Mouse (Mus musculus): ENCODE data around the gene Itgal. TPM values are rescaled to one million over a fixed set of nuclear protein-coding genes. Genes with fewer than 3 reads are reported as not detected.

Itgal gene
- polyA plus RNA-seq, 1 experiment from 2014 or later: 0.52 TPM

- Histone ChIP-seq H3K27me3 (no peaks in the 10 kb centered on the region), H3K36me3 (no peaks in the 10 kb centered on the region)
These were observed 14.9 kb upstream of the Itgal start for GRCm38 (mm10) chr7:127281114-127281513.

GRCm38 (mm10) chr7:127282190-127282589, 13.9 kb upstream of the Itgal start:
- Histone ChIP-seq H3K4me1 (no peaks in the 10 kb centered on the region), H3K4me2 (no peak overlapping the region), H3K27me3 (no peaks in the 10 kb centered on the region), H3K4me3 (no peak overlapping the region), H3K36me3 (no peaks in the 10 kb centered on the region), H3K9ac (no peak overlapping the region), H3K27ac (no peak overlapping the region), H3K9me3 (peaks cover 4% of the 10 kb centered on the region; the same call in 1 of the 2 replicates)
- 72% methylated on average over 2 of the region's 2 CpGs for WGBS
- ATAC-seq (ENCODE audit: insufficient number of reproducible peaks, insufficient read depth, low FRiP score, low TSS enrichment, low read depth): no peak

More at GRCm38 (mm10) chr7:127281114-127281513, 14.9 kb upstream of the Itgal start:
- ATAC-seq (ENCODE audit: insufficient number of reproducible peaks, insufficient read depth, low FRiP score, low TSS enrichment, low read depth): no peak
- Histone ChIP-seq H3K4me3 (no peak overlapping the region), H3K9me3 (no peaks in the 10 kb centered on the region), H3K9ac (no peak overlapping the region), H3K4me2 (no peak overlapping the region), H3K4me1 (no peaks in the 10 kb centered on the region), H3K27ac (no peak overlapping the region)
- WGBS: 71% methylated on average over 4 of the region's 4 CpGs

GRCm38 (mm10) chr7:127285154-127285553, 10.9 kb upstream of the Itgal start:
- Histone ChIP-seq H3K9me3 (peaks cover 13% of the 10 kb centered on the region), H3K4me1 (peaks cover 2% of the 10 kb centered on the region; the same call in 1 of the 2 replicates), H3K27ac (no peak overlapping the region), H3K36me3 (no peaks in the 10 kb centered on the region), H3K27me3 (no peaks in the 10 kb centered on the region), H3K9ac (no peak overlapping the region), H3K4me2 (no peak overlapping the region), H3K4me3 (no peak overlapping the region)
- ATAC-seq (ENCODE audit: insufficient number of reproducible peaks, insufficient read depth, low FRiP score, low TSS enrichment, low read depth): no peak
- 68% methylated on average over 10 of the region's 10 CpGs for whole genome bisulfite sequencing

- H3K36me3 ChIP-seq: no peaks in the 10 kb centered on the region
- 77% methylated on average over 1 of the region's 1 CpGs for WGBS
These were observed 8.1 kb upstream of the Itgal start for GRCm38 (mm10) chr7:127287940-127288339.

GRCm38 (mm10) chr7:127289306-127289705, 6.8 kb upstream of the Itgal start:
- Histone ChIP-seq H3K9ac (no peak overlapping the region), H3K27ac (no peak overlapping the region), H3K27me3 (no peaks in the 10 kb centered on the region), H3K9me3 (peaks cover 13% of the 10 kb centered on the region), H3K36me3 (no peaks in the 10 kb centered on the region), H3K4me3 (no peak overlapping the region), H3K4me2 (no peak overlapping the region), H3K4me1 (peaks cover 2% of the 10 kb centered on the region; the same call in 1 of the 2 replicates)
- no peak for ATAC-seq (ENCODE audit: insufficient number of reproducible peaks, insufficient read depth, low FRiP score, low TSS enrichment, low read depth)
- WGBS: 72% methylated on average over 2 of the region's 2 CpGs

More at GRCm38 (mm10) chr7:127287940-127288339, 8.1 kb upstream of the Itgal start:
- Histone ChIP-seq H3K4me3 (no peak overlapping the region), H3K9ac (no peak overlapping the region), H3K4me2 (no peak overlapping the region), H3K9me3 (peaks cover 13% of the 10 kb centered on the region), H3K27me3 (no peaks in the 10 kb centered on the region), H3K4me1 (peaks cover 2% of the 10 kb centered on the region; the same call in 1 of the 2 replicates), H3K27ac (no peak overlapping the region)
- ATAC-seq (ENCODE audit: insufficient number of reproducible peaks, insufficient read depth, low FRiP score, low TSS enrichment, low read depth): no peak

- no peak overlapping the region for H3K27ac ChIP-seq
- peaks cover 2% of the 10 kb centered on the region; the same call in 1 of the 2 replicates for H3K4me1 ChIP-seq
- no peaks in the 10 kb centered on the region for H3K27me3 ChIP-seq
- H3K9me3 ChIP-seq: peaks cover 13% of the 10 kb centered on the region
- no peaks in the 10 kb centered on the region for H3K36me3 ChIP-seq
- no peak overlapping the region for H3K4me3 ChIP-seq
- H3K4me2 ChIP-seq: no peak overlapping the region
- H3K9ac ChIP-seq: no peak overlapping the region
- no peak for ATAC-seq (ENCODE audit: insufficient number of reproducible peaks, insufficient read depth, low FRiP score, low TSS enrichment, low read depth)
- 57% methylated on average over 8 of the region's 8 CpGs for WGBS
These were observed 5.9 kb upstream of the Itgal start for GRCm38 (mm10) chr7:127290142-127290541.

- Histone ChIP-seq H3K4me1 (no peaks in the 10 kb centered on the region), H3K4me2 (no peak overlapping the region), H3K9ac (no peak overlapping the region), H3K9me3 (no peaks in the 10 kb centered on the region), H3K36me3 (no peaks in the 10 kb centered on the region), H3K27ac (no peak overlapping the region), H3K4me3 (no peak overlapping the region), H3K27me3 (no peaks in the 10 kb centered on the region)
- 84% methylated on average over 5 of the region's 5 CpGs for WGBS
- no peak for ATAC-seq (ENCODE audit: insufficient number of reproducible peaks, insufficient read depth, low FRiP score, low TSS enrichment, low read depth)
These were observed 911 bp downstream of the Itgal start for GRCm38 (mm10) chr7:127296786-127297555.

- no peaks in the 10 kb centered on the region for H3K27me3 ChIP-seq
- no peaks in the 10 kb centered on the region for H3K9me3 ChIP-seq
- no peak overlapping the region for H3K9ac ChIP-seq
- H3K4me2 ChIP-seq: no peak overlapping the region
- H3K27ac ChIP-seq: no peak overlapping the region
- H3K4me3 ChIP-seq: no peak overlapping the region
- ATAC-seq (ENCODE audit: insufficient number of reproducible peaks, insufficient read depth, low FRiP score, low TSS enrichment, low read depth): no peak
- WGBS: 93% methylated on average over 5 of the region's 5 CpGs
- H3K4me1 ChIP-seq: no peaks in the 10 kb centered on the region
- no peaks in the 10 kb centered on the region for H3K36me3 ChIP-seq
These were observed 1.6 kb downstream of the Itgal start for GRCm38 (mm10) chr7:127297586-127298193.

- H3K27ac ChIP-seq: no peak overlapping the region
- H3K27me3 ChIP-seq: no peaks in the 10 kb centered on the region
- ATAC-seq (ENCODE audit: insufficient number of reproducible peaks, insufficient read depth, low FRiP score, low TSS enrichment, low read depth): no peak
- no peak overlapping the region for H3K4me3 ChIP-seq
- WGBS: 86% methylated on average over 2 of the region's 2 CpGs
- H3K9me3 ChIP-seq: no peaks in the 10 kb centered on the region
- no peaks in the 10 kb centered on the region for H3K4me1 ChIP-seq
- no peak overlapping the region for H3K9ac ChIP-seq
- H3K4me2 ChIP-seq: no peak overlapping the region
- H3K36me3 ChIP-seq: no peaks in the 10 kb centered on the region
These were observed 12.4 kb downstream of the Itgal start for GRCm38 (mm10) chr7:127308431-127308830.

GRCm38 (mm10) chr7:127308887-127309286, 12.8 kb downstream of the Itgal start:
- 0 out of 2 replicates have a peak overlapping the region, but pooled peaks have one; percentile 2 for H3K9ac ChIP-seq
- no peak for ATAC-seq (ENCODE audit: insufficient number of reproducible peaks, insufficient read depth, low FRiP score, low TSS enrichment, low read depth)
- WGBS: 71% methylated on average over 4 of the region's 4 CpGs
- no peak overlapping the region for H3K4me2 ChIP-seq
- no peak overlapping the region for H3K27ac ChIP-seq
- H3K4me1 ChIP-seq: no peaks in the 10 kb centered on the region
- H3K9me3 ChIP-seq: no peaks in the 10 kb centered on the region
- H3K4me3 ChIP-seq: no peak overlapping the region
- H3K36me3 ChIP-seq: no peaks in the 10 kb centered on the region
- no peaks in the 10 kb centered on the region for H3K27me3 ChIP-seq

GRCm38 (mm10) chr7:127309951-127310350, 13.9 kb downstream of the Itgal start:
- Histone ChIP-seq H3K4me1 (no peaks in the 10 kb centered on the region), H3K4me2 (no peak overlapping the region), H3K27me3 (no peaks in the 10 kb centered on the region), H3K27ac (no peak overlapping the region), H3K36me3 (no peaks in the 10 kb centered on the region), H3K9ac (0 out of 2 replicates have a peak overlapping the region, but pooled peaks have one; percentile 27), H3K4me3 (no peak overlapping the region), H3K9me3 (no peaks in the 10 kb centered on the region)
- 61% methylated on average over 12 of the region's 12 CpGs for WGBS
- no peak for ATAC-seq (ENCODE audit: insufficient number of reproducible peaks, insufficient read depth, low FRiP score, low TSS enrichment, low read depth)

- Histone ChIP-seq H3K4me3 (no peak overlapping the region), H3K4me2 (no peak overlapping the region), H3K27ac (no peak overlapping the region), H3K9ac (no peak overlapping the region), H3K27me3 (no peaks in the 10 kb centered on the region), H3K4me1 (no peaks in the 10 kb centered on the region), H3K36me3 (no peaks in the 10 kb centered on the region), H3K9me3 (no peaks in the 10 kb centered on the region)
- WGBS: 33% methylated on average over 8 of the region's 8 CpGs
- ATAC-seq (ENCODE audit: insufficient number of reproducible peaks, insufficient read depth, low FRiP score, low TSS enrichment, low read depth): no peak
These were observed 17.9 kb downstream of the Itgal start for GRCm38 (mm10) chr7:127313912-127314311.
